Mouse (Mus musculus): Measurements from ENCODE around the gene Krtap9-3.

Gene Krtap9-3

DNA sequence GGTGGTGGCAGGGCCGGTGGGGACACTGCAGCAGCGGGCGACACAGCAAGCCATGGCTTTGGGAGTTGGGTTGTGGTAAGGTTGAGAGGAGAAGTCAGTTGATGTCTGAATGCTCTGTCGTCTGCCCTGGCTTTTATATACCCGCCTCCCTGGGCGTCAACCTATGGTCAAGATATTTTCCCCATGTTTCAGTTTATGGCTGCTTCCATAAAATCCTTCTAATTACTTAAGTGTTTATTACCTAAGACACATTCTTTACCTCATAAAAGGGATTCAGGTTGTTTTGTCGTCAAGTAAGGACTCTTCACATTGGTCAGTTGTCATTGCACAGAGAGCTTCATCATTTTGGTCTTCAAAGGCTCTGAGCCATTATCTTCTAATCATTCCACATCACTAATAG, 31.4 kb downstream of the Krtap9-3 start, which contains the start of gene Krtap3-1:
Gene Krtap3-1, minus strand, starts transcription at position 101 of the 400 bp plus-strand sequence.
- no peak for DNase-seq (ENCODE audit: low read depth)

GRCm38 (mm10) chr11:99562580-99562979, 35.3 kb downstream of the Krtap9-3 start:
- DNase-seq (ENCODE audit: low read depth): no peak

DNA sequence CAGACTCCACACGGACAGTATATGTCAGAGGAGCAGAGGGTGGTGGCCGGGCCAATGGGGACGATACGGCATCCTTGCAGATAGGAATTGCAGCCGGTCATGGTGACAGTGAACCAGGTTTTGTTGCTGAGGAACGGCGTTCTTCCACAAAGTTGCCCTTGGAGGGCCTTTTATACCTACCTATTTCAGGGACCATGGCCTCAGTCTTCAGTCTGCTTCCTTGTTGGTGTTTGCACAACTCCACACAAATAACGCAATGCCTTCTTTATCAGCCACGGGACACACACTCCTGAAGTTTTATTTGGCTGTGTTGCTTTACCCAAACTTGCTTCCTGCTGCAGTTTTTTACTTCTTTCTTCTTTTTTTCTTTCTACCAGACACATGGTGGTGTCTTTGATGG, 38.5 kb downstream of the Krtap9-3 start, which contains the start of gene Gm11939:
Gene Gm11939, minus strand, starts transcription at position 101 of the 400 bp plus-strand sequence.
- no peak for DNase-seq (ENCODE audit: low read depth)

GRCm38 (mm10) chr11:99557976-99558745, 39.7 kb downstream of the Krtap9-3 start:
- no peak for DNase-seq (ENCODE audit: low read depth)

- DNase-seq (ENCODE audit: low read depth): no peak
These were observed 41.2 kb downstream of the Krtap9-3 start, which contains the start of gene Krtap3-2 for GRCm38 (mm10) chr11:99556753-99557152. TSS of gene Krtap3-2 (minus strand) at chr11:99556853.

DNA sequence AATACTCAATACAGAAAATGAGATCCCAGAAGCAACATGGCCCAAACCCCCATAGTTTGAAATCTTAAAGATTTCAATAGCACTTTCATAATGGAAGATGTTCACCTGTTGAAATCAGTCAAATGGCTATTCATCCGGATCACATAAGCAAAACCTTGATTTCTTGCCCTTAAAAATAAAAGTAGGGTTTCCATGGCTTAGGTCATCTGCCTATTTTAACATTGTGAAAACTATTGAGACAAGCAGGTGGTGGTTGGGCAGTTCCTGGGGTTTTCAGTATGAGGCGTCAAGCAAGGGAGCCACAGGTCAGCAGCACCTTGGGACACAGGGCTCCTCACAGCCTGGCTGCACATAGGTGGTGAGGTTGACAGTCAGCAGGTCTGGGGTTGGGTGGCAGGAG, 41.7 kb downstream of the Krtap9-3 start:
- DNase-seq (ENCODE audit: low read depth): no peak

- no peak for DNase-seq (ENCODE audit: low read depth)
These were observed 47.1 kb downstream of the Krtap9-3 start, which contains the start of gene Krtap3-3 for GRCm38 (mm10) chr11:99550765-99551164. TSS of gene Krtap3-3 (minus strand) at chr11:99550865.

DNA sequence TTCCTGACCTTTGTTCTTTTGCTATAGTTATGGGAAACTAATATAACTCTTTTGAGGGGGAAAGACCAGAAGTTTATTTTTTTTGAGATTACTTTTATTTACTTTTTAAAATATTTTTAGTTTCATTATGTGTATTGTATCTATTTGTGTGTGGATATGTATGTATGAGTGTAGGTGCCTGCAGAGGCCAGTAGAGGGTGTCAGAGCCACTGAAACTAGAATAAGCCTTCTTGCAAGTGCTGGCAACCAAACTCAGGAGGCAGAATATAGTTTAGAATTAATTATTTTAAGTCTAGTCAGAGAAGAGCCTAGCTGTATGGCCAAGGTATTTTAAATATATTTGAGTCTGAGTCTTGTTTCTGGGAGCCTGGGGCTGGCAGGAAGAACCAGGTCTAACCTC, 50.0 kb downstream of the Krtap9-3 start:
- DNase-seq (ENCODE audit: low read depth): no peak

Data from c-Kit-positive CD71-positive TER-119-negative erythroid progenitor cells, embryonic 14.5 days (primary cell).